Mouse (Mus musculus): Measurements from ENCODE around the gene Chd3. TPM values are rescaled to one million over a fixed set of nuclear protein-coding genes. Genes with fewer than 3 reads are reported as not detected.

The Chd3 gene
- polyA plus RNA-seq, 1 experiment from 2014 or later: 5.7 TPM

DNA sequence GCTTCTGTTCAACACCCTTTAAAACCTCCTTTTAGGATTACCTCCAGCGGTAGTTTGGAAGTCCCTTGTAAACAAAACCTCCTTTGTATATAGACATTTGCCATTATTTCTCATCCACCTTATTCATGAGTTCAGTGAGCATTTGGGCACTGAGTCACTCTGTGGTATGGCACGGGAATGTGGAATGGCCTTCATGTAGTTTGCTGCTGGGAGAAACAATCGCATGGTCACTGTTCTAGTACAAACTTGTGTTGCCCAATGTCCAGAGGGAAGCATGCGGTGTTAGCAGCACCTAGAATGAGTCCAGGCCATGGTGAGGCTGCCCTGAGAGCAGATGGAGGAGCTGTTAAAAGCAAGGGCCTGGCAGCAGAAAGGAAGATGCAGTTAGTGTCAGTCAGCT is 34.4 kb downstream of the Chd3 start:
- 60% methylated on average over 4 of the region's 4 CpGs for WGBS (ENCODE audit: insufficient replicate concordance)
- H3K27ac ChIP-seq (ENCODE audit: low read length): no peak overlapping the region
- peaks cover 24% of the 10 kb centered on the region for H3K27me3 ChIP-seq (ENCODE audit: control insufficient read depth, insufficient read depth, low read depth, low read length)

DNA sequence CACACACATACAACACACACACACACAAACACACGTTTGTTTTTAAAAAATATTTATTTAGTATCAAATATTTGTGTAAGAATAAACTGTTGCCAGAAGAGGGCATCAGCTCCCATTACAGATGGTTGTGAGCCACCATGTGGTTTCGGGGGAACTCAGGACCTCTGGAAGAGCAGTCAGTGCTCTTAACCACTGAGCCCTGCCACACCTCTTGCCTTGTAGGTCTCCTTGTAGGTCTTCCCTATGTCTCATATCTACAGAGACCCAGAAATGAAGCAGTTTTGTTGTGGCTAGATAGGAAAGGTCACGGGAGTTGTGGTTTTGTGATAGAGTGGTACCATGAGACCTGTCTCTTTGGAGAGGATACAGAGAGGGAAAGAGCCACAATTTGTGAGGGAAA is 35.3 kb downstream of the Chd3 start:
- no peak overlapping the region for H3K4me3 ChIP-seq (ENCODE audit: low read depth, low read length)
- peaks cover 8% of the 10 kb centered on the region; the same call in 1 of the 2 replicates for H3K4me1 ChIP-seq (ENCODE audit: control insufficient read depth, low read depth, low read length)
- H3K9me3 ChIP-seq (replicated peaks; ENCODE audit: control insufficient read depth, low read length): no peaks in the 10 kb centered on the region
- no peaks in the 10 kb centered on the region for H3K36me3 ChIP-seq (ENCODE audit: control insufficient read depth, insufficient read depth)
- no peak overlapping the region for H3K4me2 ChIP-seq (ENCODE audit: low read depth, low read length)
- peaks cover 20% of the 10 kb centered on the region for H3K27me3 ChIP-seq (ENCODE audit: control insufficient read depth, insufficient read depth, low read depth, low read length)
- no peak overlapping the region for H3K9ac ChIP-seq (ENCODE audit: low read depth, low read length)
- peak; percentile 72 for ATAC-seq (ENCODE audit: low read depth)
- 16% methylated on average over 3 of the region's 3 CpGs for WGBS (ENCODE audit: insufficient replicate concordance)
- H3K27ac ChIP-seq (ENCODE audit: low read length): no peak overlapping the region

More for the DNA sequence above, 34.4 kb downstream of the Chd3 start:
- Histone ChIP-seq H3K36me3 (ENCODE audit: control insufficient read depth, insufficient read depth) (no peaks in the 10 kb centered on the region), H3K4me2 (ENCODE audit: low read depth, low read length) (no peak overlapping the region), H3K4me3 (ENCODE audit: low read depth, low read length) (no peak overlapping the region), H3K4me1 (ENCODE audit: control insufficient read depth, low read depth, low read length) (peaks cover 8% of the 10 kb centered on the region; the same call in 1 of the 2 replicates), H3K9me3 (replicated peaks; ENCODE audit: control insufficient read depth, low read length) (no peaks in the 10 kb centered on the region), H3K9ac (ENCODE audit: low read depth, low read length) (no peak overlapping the region)
- ATAC-seq (ENCODE audit: low read depth): no peak

DNA sequence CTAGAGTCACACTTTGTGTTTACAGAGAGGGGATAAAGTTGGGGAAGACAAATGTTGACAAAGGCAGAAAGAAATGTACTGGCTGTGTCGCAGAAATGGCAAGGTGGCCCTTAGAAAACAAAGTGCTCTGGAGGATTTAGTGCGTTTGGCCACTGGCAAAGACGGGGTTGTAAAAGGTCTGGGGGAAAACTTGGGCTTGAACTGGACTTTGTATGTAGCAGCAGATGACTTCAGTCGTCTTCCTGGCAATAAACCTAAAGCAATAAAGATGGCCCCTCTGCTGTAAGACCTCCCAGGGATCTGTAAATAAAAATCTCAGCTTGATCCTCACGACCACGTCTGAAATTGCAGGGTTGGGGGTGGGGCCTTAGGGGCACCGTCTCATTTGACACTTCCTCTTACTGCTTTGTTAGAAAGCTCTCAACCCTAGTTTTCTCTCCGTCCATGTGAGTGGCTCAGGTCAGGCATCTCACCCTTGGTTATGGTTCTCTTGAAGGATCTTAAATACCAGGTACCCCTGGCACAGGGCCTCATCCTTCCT is 36.4 kb downstream of the Chd3 start:
- Histone ChIP-seq H3K4me3 (ENCODE audit: low read depth, low read length) (no peak overlapping the region), H3K4me1 (ENCODE audit: control insufficient read depth, low read depth, low read length) (peaks cover 8% of the 10 kb centered on the region; the same call in 1 of the 2 replicates), H3K4me2 (ENCODE audit: low read depth, low read length) (0 out of 2 replicates have a peak overlapping the region, but pooled peaks have one; percentile 67), H3K9me3 (replicated peaks; ENCODE audit: control insufficient read depth, low read length) (no peaks in the 10 kb centered on the region), H3K27ac (ENCODE audit: low read length) (no peak overlapping the region), H3K36me3 (ENCODE audit: control insufficient read depth, insufficient read depth) (no peaks in the 10 kb centered on the region), H3K9ac (ENCODE audit: low read depth, low read length) (no peak overlapping the region), H3K27me3 (ENCODE audit: control insufficient read depth, insufficient read depth, low read depth, low read length) (peaks cover 27% of the 10 kb centered on the region)
- no peak for ATAC-seq (ENCODE audit: low read depth)
- 30% methylated on average over 8 of the region's 8 CpGs for WGBS (ENCODE audit: insufficient replicate concordance)

DNA sequence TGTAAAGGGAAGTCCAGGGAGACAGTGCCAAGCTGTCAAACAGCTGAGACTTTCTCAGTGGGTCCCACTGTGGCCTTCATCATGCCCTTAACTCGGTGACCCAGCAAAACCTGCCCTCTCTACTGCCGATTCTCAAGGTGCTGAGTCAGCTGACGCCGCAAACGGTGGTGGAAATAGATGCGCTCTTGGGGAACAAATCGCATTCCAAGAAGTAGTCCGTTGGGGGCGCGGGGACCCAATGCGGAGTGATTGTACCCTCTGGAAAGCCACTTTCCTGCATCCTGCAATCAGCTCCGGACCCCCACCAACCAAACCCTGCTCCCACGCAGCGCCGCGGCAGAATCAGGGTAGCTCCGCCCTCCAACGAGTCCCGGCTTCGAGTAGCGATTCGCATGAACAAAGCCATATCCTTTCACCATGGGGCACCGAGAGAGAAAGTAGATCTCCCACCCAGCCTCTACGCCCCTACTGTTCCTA is 37.2 kb downstream of the Chd3 start:
- H3K9me3 ChIP-seq (replicated peaks; ENCODE audit: control insufficient read depth, low read length): no peaks in the 10 kb centered on the region
- peak overlapping the region; percentile 32 for H3K9ac ChIP-seq (ENCODE audit: low read depth, low read length)
- no peaks in the 10 kb centered on the region for H3K36me3 ChIP-seq (ENCODE audit: control insufficient read depth, insufficient read depth)
- H3K27me3 ChIP-seq (ENCODE audit: control insufficient read depth, insufficient read depth, low read depth, low read length): peaks cover 35% of the 10 kb centered on the region
- H3K4me2 ChIP-seq (ENCODE audit: low read depth, low read length): peak overlapping the region; percentile 67
- no peak overlapping the region for H3K27ac ChIP-seq (ENCODE audit: low read length)
- ATAC-seq (ENCODE audit: low read depth): 0 out of 2 replicates have a peak, but pooled peaks have one; percentile 40
- WGBS (ENCODE audit: insufficient replicate concordance): 2% methylated on average over 24 of the region's 24 CpGs
- peak overlapping the region; percentile 56 for H3K4me3 ChIP-seq (ENCODE audit: low read depth, low read length)
- H3K4me1 ChIP-seq (ENCODE audit: control insufficient read depth, low read depth, low read length): peaks cover 8% of the 10 kb centered on the region; the same call in 1 of the 2 replicates

- 79% methylated on average over 6 of the region's 6 CpGs for WGBS (ENCODE audit: insufficient replicate concordance)
- Histone ChIP-seq H3K4me3 (ENCODE audit: low read depth, low read length) (no peak overlapping the region), H3K9me3 (replicated peaks; ENCODE audit: control insufficient read depth, low read length) (no peaks in the 10 kb centered on the region), H3K9ac (ENCODE audit: low read depth, low read length) (no peak overlapping the region), H3K27me3 (ENCODE audit: control insufficient read depth, insufficient read depth, low read depth, low read length) (peaks cover 43% of the 10 kb centered on the region), H3K27ac (ENCODE audit: low read length) (no peak overlapping the region), H3K4me1 (ENCODE audit: control insufficient read depth, low read depth, low read length) (peaks cover 15% of the 10 kb centered on the region), H3K36me3 (ENCODE audit: control insufficient read depth, insufficient read depth) (no peaks in the 10 kb centered on the region), H3K4me2 (ENCODE audit: low read depth, low read length) (no peak overlapping the region)
- ATAC-seq (ENCODE audit: low read depth): no peak
Measured at GRCm38 (mm10) chr11:69331152-69331551, 38.1 kb downstream of the Chd3 start.

GRCm38 (mm10) chr11:69328517-69328916 is 40.7 kb downstream of the Chd3 start:
- Histone ChIP-seq H3K9me3 (replicated peaks; ENCODE audit: control insufficient read depth, low read length) (no peaks in the 10 kb centered on the region), H3K27me3 (ENCODE audit: control insufficient read depth, insufficient read depth, low read depth, low read length) (peaks cover 43% of the 10 kb centered on the region), H3K4me2 (ENCODE audit: low read depth, low read length) (no peak overlapping the region), H3K36me3 (ENCODE audit: control insufficient read depth, insufficient read depth) (no peaks in the 10 kb centered on the region), H3K9ac (ENCODE audit: low read depth, low read length) (no peak overlapping the region), H3K4me1 (ENCODE audit: control insufficient read depth, low read depth, low read length) (peaks cover 31% of the 10 kb centered on the region), H3K27ac (ENCODE audit: low read length) (no peak overlapping the region), H3K4me3 (ENCODE audit: low read depth, low read length) (no peak overlapping the region)
- no peak for ATAC-seq (ENCODE audit: low read depth)
- 77% methylated on average over 6 of the region's 6 CpGs for WGBS (ENCODE audit: insufficient replicate concordance)

DNA sequence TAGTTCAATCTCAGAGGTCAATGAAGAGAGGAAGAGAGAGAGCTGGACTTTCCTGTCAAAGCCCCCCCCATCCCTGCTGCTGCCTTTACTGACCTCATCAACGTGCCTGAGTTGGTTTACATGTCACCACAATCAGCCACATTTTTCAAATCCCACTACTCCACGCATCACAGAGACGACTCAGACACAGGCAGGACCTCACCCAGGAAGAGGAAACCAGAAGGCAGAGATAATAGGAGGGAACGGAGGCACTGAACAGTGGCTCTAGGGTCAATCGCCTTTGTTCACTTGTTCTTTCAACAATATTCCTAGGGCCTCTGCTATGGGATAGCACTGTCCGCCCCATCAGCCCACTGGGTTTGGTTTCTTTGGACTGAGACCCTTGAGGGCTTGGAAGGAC is 41.6 kb downstream of the Chd3 start:
- peaks cover 31% of the 10 kb centered on the region for H3K4me1 ChIP-seq (ENCODE audit: control insufficient read depth, low read depth, low read length)
- H3K27ac ChIP-seq (ENCODE audit: low read length): no peak overlapping the region
- no peaks in the 10 kb centered on the region for H3K9me3 ChIP-seq (replicated peaks; ENCODE audit: control insufficient read depth, low read length)
- ATAC-seq (ENCODE audit: low read depth): no peak
- H3K4me3 ChIP-seq (ENCODE audit: low read depth, low read length): no peak overlapping the region
- H3K27me3 ChIP-seq (ENCODE audit: control insufficient read depth, insufficient read depth, low read depth, low read length): peaks cover 43% of the 10 kb centered on the region
- no peak overlapping the region for H3K9ac ChIP-seq (ENCODE audit: low read depth, low read length)
- WGBS (ENCODE audit: insufficient replicate concordance): 14% methylated on average over 6 of the region's 6 CpGs
- H3K4me2 ChIP-seq (ENCODE audit: low read depth, low read length): no peak overlapping the region
- H3K36me3 ChIP-seq (ENCODE audit: control insufficient read depth, insufficient read depth): no peaks in the 10 kb centered on the region

GRCm38 (mm10) chr11:69327157-69327442 is 42.1 kb downstream of the Chd3 start:
- no peak for ATAC-seq (ENCODE audit: low read depth)
- 17% methylated on average over 8 of the region's 9 CpGs for WGBS (ENCODE audit: insufficient replicate concordance)
- Histone ChIP-seq H3K9ac (ENCODE audit: low read depth, low read length) (no peak overlapping the region), H3K27me3 (ENCODE audit: control insufficient read depth, insufficient read depth, low read depth, low read length) (peaks cover 43% of the 10 kb centered on the region), H3K9me3 (replicated peaks; ENCODE audit: control insufficient read depth, low read length) (no peaks in the 10 kb centered on the region), H3K4me1 (ENCODE audit: control insufficient read depth, low read depth, low read length) (peaks cover 31% of the 10 kb centered on the region), H3K36me3 (ENCODE audit: control insufficient read depth, insufficient read depth) (no peaks in the 10 kb centered on the region), H3K4me2 (ENCODE audit: low read depth, low read length) (no peak overlapping the region), H3K27ac (ENCODE audit: low read length) (no peak overlapping the region), H3K4me3 (ENCODE audit: low read depth, low read length) (no peak overlapping the region)

GRCm38 (mm10) chr11:69326408-69327156 is 42.6 kb downstream of the Chd3 start:
- H3K9ac ChIP-seq (ENCODE audit: low read depth, low read length): peak overlapping the region; percentile 50
- H3K27me3 ChIP-seq (ENCODE audit: control insufficient read depth, insufficient read depth, low read depth, low read length): peaks cover 42% of the 10 kb centered on the region
- H3K4me1 ChIP-seq (ENCODE audit: control insufficient read depth, low read depth, low read length): peaks cover 34% of the 10 kb centered on the region
- H3K4me3 ChIP-seq (ENCODE audit: low read depth, low read length): peak overlapping the region; percentile 60
- no peaks in the 10 kb centered on the region for H3K36me3 ChIP-seq (ENCODE audit: control insufficient read depth, insufficient read depth)
- H3K4me2 ChIP-seq (ENCODE audit: low read depth, low read length): peak overlapping the region; percentile 96
- ATAC-seq (ENCODE audit: low read depth): no peak
- H3K9me3 ChIP-seq (replicated peaks; ENCODE audit: control insufficient read depth, low read length): no peaks in the 10 kb centered on the region
- no peak overlapping the region for H3K27ac ChIP-seq (ENCODE audit: low read length)
- WGBS (ENCODE audit: insufficient replicate concordance): 1% methylated on average over 45 of the region's 45 CpGs

Data from liver, embryonic 16.5 days (tissue).